Mouse (Mus musculus): ENCODE measurements around the gene Phyhipl. TPM values are rescaled to one million over a fixed set of nuclear protein-coding genes. Genes with fewer than 3 reads are reported as not detected.

The Phyhipl gene
- polyA plus RNA-seq, 1 experiment from 2014 or later: 162 TPM

DNA sequence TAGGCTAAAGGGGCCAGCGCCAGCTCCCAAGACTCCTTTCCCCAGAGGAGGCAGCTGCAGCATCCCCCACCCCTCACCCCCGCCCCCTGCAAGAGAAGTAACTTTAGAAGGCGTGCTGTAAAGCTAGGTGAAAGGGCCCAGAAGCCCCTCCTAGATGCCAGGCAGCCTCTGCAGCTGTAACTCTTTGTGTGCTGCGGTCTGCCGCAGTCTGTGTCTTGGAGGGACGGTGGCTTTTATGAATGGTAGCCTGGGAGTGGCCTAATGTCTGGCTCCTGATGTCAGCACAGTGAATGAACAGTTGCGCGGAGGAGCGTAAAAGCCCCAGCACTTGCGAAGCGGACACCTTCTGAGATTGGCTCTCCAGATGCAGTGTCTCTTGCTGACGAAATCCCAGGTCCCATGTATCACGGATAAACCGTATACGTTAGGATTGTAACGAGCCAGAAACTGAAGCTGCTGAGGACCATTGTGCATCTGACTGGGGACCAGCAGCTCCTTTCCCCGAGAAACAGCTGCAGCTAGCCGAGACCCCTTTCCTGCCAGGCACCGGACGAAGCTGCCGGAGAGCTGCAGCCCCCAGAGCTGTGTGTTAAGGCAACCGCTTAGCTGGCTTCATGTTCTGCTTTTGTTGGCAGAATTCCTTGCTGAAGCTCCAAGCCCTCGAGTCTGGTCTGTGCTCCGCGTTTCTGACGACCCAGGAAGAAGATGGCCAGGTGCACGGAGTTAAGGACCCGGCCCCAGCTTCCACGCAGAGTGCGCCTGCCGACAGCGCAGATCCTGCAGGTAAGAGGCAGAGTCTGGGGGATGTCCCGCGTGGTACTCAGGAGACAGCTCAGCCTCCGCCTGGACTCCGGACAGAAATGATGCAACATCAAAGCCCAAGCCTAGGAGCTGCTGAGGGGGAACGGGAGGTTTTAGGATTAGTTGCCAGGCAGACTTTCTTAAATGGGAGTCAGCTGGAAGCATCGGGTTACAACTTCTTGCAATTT, 135.3 kb downstream of the Phyhipl start:
- Histone ChIP-seq H3K4me1 (replicated peaks) (peaks cover 30% of the 10 kb centered on the region), H3K4me3 (replicated peaks) (peak overlapping the region; percentile 50), H3K27me3 (no peaks in the 10 kb centered on the region; the same call in 1 of the 2 replicates), H3K9ac (replicated peaks) (peak overlapping the region; percentile 72), H3K36me3 (peaks cover 26% of the 10 kb centered on the region), H3K9me3 (no peaks in the 10 kb centered on the region), H3K27ac (peak overlapping the region; percentile 77), H3K4me2 (replicated peaks) (peak overlapping the region; percentile 77)
- under 1% methylated on average over 38 of the region's 38 CpGs for WGBS
- peak; percentile 89 for ATAC-seq

DNA sequence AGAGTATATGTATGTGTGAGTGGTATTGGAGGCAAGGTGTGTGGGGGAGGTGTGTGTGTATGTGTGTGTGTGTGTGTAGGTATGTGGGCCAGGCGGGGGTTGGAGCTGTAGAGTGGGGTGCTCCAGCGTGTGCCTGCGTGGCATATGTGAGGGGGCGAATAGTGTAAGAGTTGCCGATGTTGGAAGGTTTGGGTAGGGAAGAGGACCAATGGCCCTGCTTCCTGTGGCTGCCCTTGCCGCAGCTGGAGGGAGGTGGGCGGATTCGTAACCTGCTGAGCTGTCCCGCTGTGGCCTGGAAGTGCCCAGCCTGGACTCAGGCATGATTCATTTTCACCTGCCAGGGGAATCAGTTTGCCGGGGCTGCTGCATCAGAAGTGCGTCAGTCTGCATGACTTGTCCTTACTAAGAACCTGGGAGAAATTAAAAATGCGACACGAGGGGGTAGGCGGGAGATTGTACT, 136.1 kb downstream of the Phyhipl start:
- Histone ChIP-seq H3K4me3 (replicated peaks) (peak overlapping the region; percentile 50), H3K36me3 (0 out of 2 replicates have a peak, but pooled peaks cover 19% of the 10 kb centered on the region), H3K9ac (replicated peaks) (peak overlapping the region; percentile 72), H3K4me2 (replicated peaks) (peak overlapping the region; percentile 77), H3K27me3 (no peaks in the 10 kb centered on the region; the same call in 1 of the 2 replicates), H3K4me1 (replicated peaks) (peaks cover 30% of the 10 kb centered on the region), H3K27ac (peak overlapping the region; percentile 77), H3K9me3 (no peaks in the 10 kb centered on the region)
- peak; percentile 46 for ATAC-seq
- WGBS: 7% methylated on average over 14 of the region's 14 CpGs

DNA sequence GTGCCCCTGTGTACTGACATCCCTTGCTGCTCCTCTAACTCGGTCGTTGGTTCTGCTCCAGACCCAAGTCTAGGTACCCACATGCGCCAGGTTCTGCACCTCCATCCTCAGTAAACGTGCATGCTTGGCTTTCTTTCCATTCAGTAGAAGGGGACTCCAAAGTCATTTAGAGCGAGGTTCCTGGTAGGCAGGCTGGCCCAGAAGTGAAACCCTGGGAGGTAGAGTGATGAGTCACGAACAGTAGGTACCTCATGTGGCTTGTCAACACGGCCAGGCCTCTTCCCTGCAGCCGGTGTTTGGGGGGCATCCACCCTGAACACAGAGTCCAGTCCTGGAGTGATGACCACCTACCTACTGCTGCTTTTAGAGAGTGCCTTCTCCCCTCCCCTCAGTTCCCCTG, 139.1 kb downstream of the Phyhipl start:
- Histone ChIP-seq H3K4me2 (replicated peaks) (no peak overlapping the region), H3K4me1 (replicated peaks) (peaks cover 28% of the 10 kb centered on the region), H3K9ac (replicated peaks) (no peak overlapping the region), H3K36me3 (0 out of 2 replicates have a peak, but pooled peaks cover 9% of the 10 kb centered on the region), H3K4me3 (replicated peaks) (no peak overlapping the region), H3K27ac (no peak overlapping the region), H3K27me3 (no peaks in the 10 kb centered on the region; the same call in 1 of the 2 replicates), H3K9me3 (no peaks in the 10 kb centered on the region)
- ATAC-seq: no peak
- 94% methylated on average over 8 of the region's 8 CpGs for WGBS

DNA sequence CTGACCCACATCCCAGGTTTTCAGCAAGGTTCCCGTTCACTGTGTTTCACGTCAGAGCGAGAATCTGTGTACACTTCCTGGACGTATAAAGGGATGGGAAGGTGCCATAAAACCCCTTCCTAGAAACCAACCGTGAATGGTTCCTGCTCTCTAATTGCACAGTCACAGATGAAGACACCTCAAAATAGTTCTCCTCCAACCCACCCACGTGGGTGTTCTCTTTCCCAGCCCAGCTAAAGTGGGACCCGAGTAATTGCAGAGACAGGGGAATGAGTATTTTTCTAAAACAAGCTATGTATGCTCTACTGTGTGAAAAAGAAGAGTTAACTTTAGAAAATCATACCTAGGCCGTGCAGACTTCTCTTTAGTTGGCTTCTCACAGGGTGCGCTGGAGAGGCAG, 140.9 kb downstream of the Phyhipl start:
- H3K9ac ChIP-seq (replicated peaks): no peak overlapping the region
- 90% methylated on average over 9 of the region's 9 CpGs for WGBS
- no peaks in the 10 kb centered on the region; the same call in 1 of the 2 replicates for H3K27me3 ChIP-seq
- H3K4me1 ChIP-seq (replicated peaks): peaks cover 10% of the 10 kb centered on the region
- H3K36me3 ChIP-seq: 0 out of 2 replicates have a peak, but pooled peaks cover 9% of the 10 kb centered on the region
- ATAC-seq: no peak
- H3K4me2 ChIP-seq (replicated peaks): no peak overlapping the region
- H3K27ac ChIP-seq: no peak overlapping the region
- no peaks in the 10 kb centered on the region for H3K9me3 ChIP-seq
- H3K4me3 ChIP-seq (replicated peaks): no peak overlapping the region

DNA sequence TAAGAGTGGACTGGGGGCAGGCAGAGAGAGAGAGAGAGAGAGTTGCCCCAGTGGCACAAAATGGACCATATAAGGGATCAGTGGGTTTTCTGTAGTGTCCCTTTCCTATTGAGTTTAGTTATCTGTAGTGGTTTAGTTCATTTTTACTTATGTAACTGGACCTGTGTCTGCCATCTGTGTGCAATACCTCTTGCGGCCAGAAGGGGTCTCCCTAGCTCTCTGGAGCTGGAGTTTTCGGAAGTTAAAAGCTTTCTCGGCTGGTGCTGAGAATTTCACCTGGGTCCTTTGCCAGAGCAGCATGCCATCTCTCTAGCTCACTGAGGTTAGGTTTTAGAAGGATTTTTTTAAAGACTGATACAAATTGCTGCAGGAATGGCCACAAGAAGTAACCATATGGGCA, 147.9 kb downstream of the Phyhipl start:
- Histone ChIP-seq H3K36me3 (peaks cover 3% of the 10 kb centered on the region), H3K4me1 (replicated peaks) (peaks cover 16% of the 10 kb centered on the region), H3K27me3 (no peaks in the 10 kb centered on the region), H3K4me2 (replicated peaks) (no peak overlapping the region), H3K9me3 (peaks cover 4% of the 10 kb centered on the region), H3K9ac (replicated peaks) (no peak overlapping the region), H3K27ac (no peak overlapping the region), H3K4me3 (replicated peaks) (no peak overlapping the region)
- no peak for ATAC-seq
- 95% methylated on average over 3 of the region's 3 CpGs for WGBS

Other genes starting within 250 kb of the Phyhipl start
- gene Fam13c, start 215.5 kb downstream of the Phyhipl start, polyA plus RNA-seq (2015; fragmentation: Nextera tagmentation; extraction: Ambion mirVana): 31.1 and 31.5 TPM in 2 replicates